Mouse (Mus musculus) embryonic facial prominence, embryonic 13.5 days (tissue): ENCODE measurements around the gene 4930558K02Rik. TPM values are rescaled to one million over a fixed set of nuclear protein-coding genes. Genes with fewer than 3 reads are reported as not detected.

Experiments used
- ATAC-seq: fragments of 200-750 bp; cut with Nextera tagmentation; 2 replicates; pipeline ENCODE4 v1.8.0; 2017; ENCODE audit warnings: low read depth; ENCODE audit not compliant: insufficient number of reproducible peaks, insufficient read depth, low FRiP score, low TSS enrichment
- H3K27ac ChIP-seq: fragments of 300-500 bp; sonication (generic); 2 replicates; pipeline ENCODE4 v1.5.1; 2015; ENCODE audit warnings: moderate library complexity, mild to moderate bottlenecking, inconsistent platforms
- H3K27me3 ChIP-seq: fragments of 300-500 bp; sonication (generic); 2 replicates; pipeline ENCODE4 v1.6.1; 2015; ENCODE audit warnings: mild to moderate bottlenecking, inconsistent platforms
- H3K36me3 ChIP-seq: fragments of 300-500 bp; sonication (generic); 2 replicates; pipeline ENCODE4 v1.6.1; 2015; ENCODE audit warnings: mild to moderate bottlenecking, inconsistent platforms
- H3K4me1 ChIP-seq: fragments of 300-500 bp; sonication (generic); 2 replicates; pipeline ENCODE4 v1.6.1; 2015; ENCODE audit warnings: inconsistent platforms
- H3K4me2 ChIP-seq: fragments of 300-500 bp; sonication (generic); 2 replicates; pipeline ENCODE4 v1.6.1; 2015; ENCODE audit warnings: moderate library complexity, mild to moderate bottlenecking, inconsistent platforms
- H3K4me3 ChIP-seq: fragments of 300-500 bp; sonication (generic); 2 replicates; pipeline ENCODE4 v1.5.1; 2015; ENCODE audit warnings: mild to moderate bottlenecking, inconsistent platforms
- H3K9ac ChIP-seq: fragments of 300-500 bp; sonication (generic); 2 replicates; pipeline ENCODE4 v1.6.1; 2015; ENCODE audit warnings: mild to moderate bottlenecking, inconsistent platforms
- H3K9me3 ChIP-seq: fragments of 300-500 bp; sonication (generic); 2 replicates; pipeline ENCODE4 v1.6.1; 2016; ENCODE audit warnings: inconsistent platforms
- WGBS: fragments of 180-500 bp; shearing (Covaris S2); methylation state at CpG from one replicate; pipeline ENCODE4 v1.1.7; 2015; ENCODE audit warnings: mixed read lengths; 5-methylcytosine and 5-hydroxymethylcytosine counted together
- polyA plus RNA-seq: library from polyadenylated mRNA; unstranded; fragments of >200 nt; fragmentation: Nextera tagmentation; extraction: Ambion mirVana; gene quantifications from 2 replicates; pipeline ENCODE4 v1.2.1, GENCODE M21; 2015

4930558K02Rik gene
- polyA plus RNA-seq, 1 experiment from 2014 or later = not detected

DNA sequence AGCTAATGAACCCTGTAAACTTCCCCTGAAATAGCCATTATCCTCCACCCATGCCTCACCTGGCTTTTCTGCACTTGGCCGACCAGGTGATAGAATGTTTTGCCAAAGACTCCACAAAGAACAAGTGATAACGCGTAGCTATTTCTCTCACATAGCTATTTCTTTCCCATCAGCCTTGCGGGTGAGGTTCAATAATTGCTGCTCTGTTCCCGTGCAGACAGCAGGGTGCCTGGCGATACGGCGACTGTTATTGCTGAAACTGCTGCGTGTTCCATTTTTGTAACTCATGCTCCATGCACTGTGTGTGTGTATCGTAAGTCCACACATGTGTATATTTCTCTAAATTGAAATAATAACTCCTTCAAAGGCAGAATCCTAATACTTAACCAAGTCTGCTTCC is 47.6 kb downstream of the 4930558K02Rik start:
- H3K27me3 ChIP-seq = no peaks in the 10 kb centered on the region
- WGBS = 73% methylated on average over 10 of the region's 10 CpGs
- H3K4me2 ChIP-seq = no peak overlapping the region
- no peaks in the 10 kb centered on the region for H3K9me3 ChIP-seq
- H3K27ac ChIP-seq = no peak overlapping the region
- ATAC-seq = no peak
- H3K4me1 ChIP-seq = peaks cover 3% of the 10 kb centered on the region; the same call in 1 of the 2 replicates
- H3K4me3 ChIP-seq = no peak overlapping the region
- H3K36me3 ChIP-seq = no peaks in the 10 kb centered on the region
- H3K9ac ChIP-seq = no peak overlapping the region

GRCm38 (mm10) chr1:161931313-161931712 is 48.1 kb downstream of the 4930558K02Rik start:
- H3K36me3 ChIP-seq = no peaks in the 10 kb centered on the region
- ATAC-seq = no peak
- no peaks in the 10 kb centered on the region for H3K27me3 ChIP-seq
- H3K4me1 ChIP-seq = peaks cover 3% of the 10 kb centered on the region; the same call in 1 of the 2 replicates
- no peak overlapping the region for H3K9ac ChIP-seq
- H3K27ac ChIP-seq = no peak overlapping the region
- H3K4me3 ChIP-seq = no peak overlapping the region
- no peaks in the 10 kb centered on the region for H3K9me3 ChIP-seq
- H3K4me2 ChIP-seq = no peak overlapping the region
- 66% methylated on average over 4 of the region's 4 CpGs for WGBS

DNA sequence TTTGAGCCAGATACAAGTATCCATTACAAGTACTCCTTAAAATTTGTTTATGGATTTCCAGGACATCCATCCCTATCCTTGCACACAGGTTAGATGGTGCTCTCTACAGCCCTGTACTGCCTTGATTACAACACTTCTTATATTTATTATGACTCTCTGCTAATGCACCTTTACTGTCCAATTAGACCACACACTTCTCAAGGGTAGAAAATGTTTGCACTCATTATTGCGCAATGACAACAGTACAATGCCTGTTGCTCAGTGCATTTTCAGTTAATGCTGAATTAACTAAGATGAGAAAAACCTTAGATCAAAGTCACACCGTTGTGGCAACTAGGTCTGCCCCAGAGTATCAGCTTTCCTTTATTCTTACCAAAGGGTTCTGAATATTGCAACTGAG is 51.5 kb downstream of the 4930558K02Rik start:
- no peaks in the 10 kb centered on the region for H3K9me3 ChIP-seq
- H3K4me1 ChIP-seq = peaks cover 3% of the 10 kb centered on the region; the same call in 1 of the 2 replicates
- no peak overlapping the region for H3K4me3 ChIP-seq
- H3K9ac ChIP-seq = no peak overlapping the region
- H3K27ac ChIP-seq = no peak overlapping the region
- 79% methylated on average over 2 of the region's 2 CpGs for WGBS
- H3K27me3 ChIP-seq = no peaks in the 10 kb centered on the region
- ATAC-seq = no peak
- H3K4me2 ChIP-seq = no peak overlapping the region
- no peaks in the 10 kb centered on the region for H3K36me3 ChIP-seq

DNA sequence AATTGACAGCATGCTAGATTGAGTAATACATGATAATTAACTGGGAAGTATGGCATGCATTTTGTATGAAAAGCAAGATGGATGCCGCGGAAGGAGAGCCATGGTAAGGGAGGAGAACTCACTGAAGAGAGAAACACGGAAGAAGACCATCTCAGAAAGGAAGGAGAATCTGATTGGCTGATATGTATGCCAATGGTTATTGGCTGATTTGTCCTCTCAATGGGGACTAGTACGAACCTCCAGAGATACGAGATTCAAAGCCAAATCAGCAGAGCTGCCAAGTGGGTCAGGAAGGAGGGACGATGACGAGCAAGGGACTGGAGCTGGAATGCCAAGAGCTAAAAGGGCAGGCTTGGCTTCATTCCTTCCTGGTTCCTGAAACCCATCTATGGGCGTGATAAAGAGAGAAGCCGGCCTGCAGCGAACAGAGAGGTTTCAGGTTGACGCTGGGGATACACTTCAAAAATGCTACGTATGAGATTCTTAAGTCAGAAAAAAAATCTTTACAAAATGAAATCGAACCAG is 54.1 kb downstream of the 4930558K02Rik start:
- H3K9me3 ChIP-seq = no peaks in the 10 kb centered on the region
- H3K27me3 ChIP-seq = no peaks in the 10 kb centered on the region
- H3K36me3 ChIP-seq = no peaks in the 10 kb centered on the region
- no peak for ATAC-seq
- H3K4me2 ChIP-seq = no peak overlapping the region
- no peak overlapping the region for H3K4me3 ChIP-seq
- H3K27ac ChIP-seq = no peak overlapping the region; the same call in 1 of the 2 replicates
- H3K9ac ChIP-seq = no peak overlapping the region
- WGBS = 79% methylated on average over 13 of the region's 13 CpGs
- H3K4me1 ChIP-seq = no peaks in the 10 kb centered on the region

DNA sequence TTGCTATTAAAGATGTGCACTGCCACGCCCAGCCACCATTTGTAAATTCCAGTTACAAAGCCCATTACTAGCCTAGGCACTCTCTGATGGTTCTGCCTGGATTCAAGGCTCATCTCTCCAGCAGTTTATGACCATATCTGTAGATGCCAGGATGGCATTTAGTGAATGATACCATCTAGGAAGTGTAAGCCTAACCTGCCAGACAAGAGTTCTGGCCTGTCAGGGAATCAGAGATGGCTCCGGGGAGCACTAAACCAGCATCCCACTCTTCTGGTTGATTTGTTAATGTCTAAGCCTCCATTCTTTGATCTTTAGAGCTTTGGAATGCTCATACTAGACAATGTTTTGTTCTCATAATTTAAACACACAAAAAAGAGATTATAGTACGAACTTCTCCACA is 55.1 kb downstream of the 4930558K02Rik start:
- no peak overlapping the region for H3K9ac ChIP-seq
- no peaks in the 10 kb centered on the region for H3K4me1 ChIP-seq
- no peak overlapping the region for H3K4me3 ChIP-seq
- ATAC-seq = no peak
- no peak overlapping the region for H3K27ac ChIP-seq
- H3K36me3 ChIP-seq = no peaks in the 10 kb centered on the region
- no peaks in the 10 kb centered on the region for H3K27me3 ChIP-seq
- no peak overlapping the region for H3K4me2 ChIP-seq
- WGBS = 61% methylated on average over 3 of the region's 3 CpGs
- H3K9me3 ChIP-seq = no peaks in the 10 kb centered on the region

GRCm38 (mm10) chr1:161921928-161922327 is 57.5 kb downstream of the 4930558K02Rik start:
- 84% methylated on average over 6 of the region's 6 CpGs for WGBS
- Histone ChIP-seq H3K9me3 (no peaks in the 10 kb centered on the region), H3K4me1 (peaks cover 9% of the 10 kb centered on the region), H3K4me2 (no peak overlapping the region), H3K4me3 (no peak overlapping the region), H3K27ac (no peak overlapping the region), H3K9ac (no peak overlapping the region), H3K27me3 (no peaks in the 10 kb centered on the region), H3K36me3 (no peaks in the 10 kb centered on the region)
- ATAC-seq = no peak

- Histone ChIP-seq H3K4me3 (no peak overlapping the region), H3K36me3 (no peaks in the 10 kb centered on the region), H3K9me3 (no peaks in the 10 kb centered on the region), H3K27ac (no peak overlapping the region), H3K27me3 (no peaks in the 10 kb centered on the region), H3K4me2 (no peak overlapping the region), H3K4me1 (peaks cover 13% of the 10 kb centered on the region), H3K9ac (no peak overlapping the region)
- ATAC-seq = no peak
- 78% methylated on average over 9 of the region's 9 CpGs for WGBS
Measured at GRCm38 (mm10) chr1:161920475-161921454, 58.7 kb downstream of the 4930558K02Rik start.

- no peak overlapping the region for H3K4me3 ChIP-seq
- H3K9ac ChIP-seq = no peak overlapping the region
- H3K9me3 ChIP-seq = no peaks in the 10 kb centered on the region
- no peaks in the 10 kb centered on the region for H3K27me3 ChIP-seq
- H3K36me3 ChIP-seq = no peaks in the 10 kb centered on the region
- peaks cover 13% of the 10 kb centered on the region for H3K4me1 ChIP-seq
- no peak overlapping the region for H3K27ac ChIP-seq
- ATAC-seq = no peak
- 92% methylated on average over 2 of the region's 2 CpGs for WGBS
- H3K4me2 ChIP-seq = no peak overlapping the region
Measured at GRCm38 (mm10) chr1:161919594-161919993, 59.8 kb downstream of the 4930558K02Rik start.

- Histone ChIP-seq H3K4me2 (no peak overlapping the region), H3K9me3 (no peaks in the 10 kb centered on the region), H3K27ac (no peak overlapping the region), H3K4me1 (peaks cover 13% of the 10 kb centered on the region), H3K4me3 (no peak overlapping the region), H3K27me3 (no peaks in the 10 kb centered on the region), H3K36me3 (no peaks in the 10 kb centered on the region), H3K9ac (no peak overlapping the region)
- ATAC-seq = no peak
- 27% methylated on average over 7 of the region's 7 CpGs for WGBS
Measured at GRCm38 (mm10) chr1:161918682-161919372, 60.6 kb downstream of the 4930558K02Rik start.

DNA sequence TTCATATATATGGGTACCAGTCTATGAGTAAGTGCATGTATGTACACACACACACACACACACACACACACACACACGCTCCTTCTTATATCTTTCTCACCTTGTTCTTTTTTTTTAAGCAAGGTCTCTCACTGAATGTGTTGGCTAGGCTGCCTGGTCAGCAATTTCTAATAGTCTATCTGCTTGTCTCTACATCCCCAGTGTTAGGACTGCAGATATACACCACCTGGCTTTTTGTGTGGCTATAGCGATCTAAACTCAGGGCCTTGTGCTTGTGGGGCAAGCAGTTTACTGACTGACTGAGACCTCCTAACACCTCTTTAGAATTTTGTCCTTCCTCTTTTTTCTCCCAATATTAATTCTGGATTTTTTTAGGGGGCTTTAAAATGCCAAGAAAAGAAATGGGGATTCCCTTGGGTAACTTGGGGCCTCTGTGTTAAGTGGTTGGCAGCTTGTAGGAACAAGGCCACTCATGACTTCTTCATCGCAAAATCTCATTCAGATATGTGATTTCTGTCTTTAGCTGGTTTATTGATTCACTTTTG is 61.4 kb downstream of the 4930558K02Rik start:
- no peak overlapping the region for H3K4me2 ChIP-seq
- no peak overlapping the region for H3K4me3 ChIP-seq
- 80% methylated on average over 3 of the region's 3 CpGs for WGBS
- peaks cover 13% of the 10 kb centered on the region for H3K4me1 ChIP-seq
- no peaks in the 10 kb centered on the region for H3K36me3 ChIP-seq
- no peaks in the 10 kb centered on the region for H3K9me3 ChIP-seq
- no peaks in the 10 kb centered on the region for H3K27me3 ChIP-seq
- no peak overlapping the region for H3K27ac ChIP-seq
- no peak overlapping the region for H3K9ac ChIP-seq
- no peak for ATAC-seq

DNA sequence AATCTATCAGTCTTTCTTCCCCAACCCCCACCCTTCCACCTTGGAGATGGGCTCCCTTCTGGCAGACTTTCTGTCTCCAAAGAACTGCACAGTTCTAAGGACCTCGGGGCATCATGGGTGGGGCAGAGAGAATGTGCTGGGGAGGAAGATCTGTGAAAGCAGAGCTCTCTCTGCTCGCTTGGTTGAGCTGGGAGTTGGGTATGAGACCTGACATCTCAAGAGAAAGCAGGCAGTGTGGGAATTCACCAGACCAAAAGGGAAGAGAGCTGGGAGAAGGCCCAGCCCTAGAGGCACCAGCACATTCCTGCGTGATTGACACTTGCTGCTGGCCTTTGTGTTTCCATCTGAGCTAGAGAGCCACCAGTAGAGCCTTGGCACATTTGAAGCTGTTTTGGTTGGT is 63.4 kb downstream of the 4930558K02Rik start:
- H3K4me3 ChIP-seq = no peak overlapping the region
- no peak overlapping the region for H3K27ac ChIP-seq
- H3K9ac ChIP-seq = no peak overlapping the region
- H3K4me2 ChIP-seq = no peak overlapping the region
- peaks cover 13% of the 10 kb centered on the region for H3K4me1 ChIP-seq
- WGBS = 27% methylated on average over 3 of the region's 3 CpGs
- no peaks in the 10 kb centered on the region for H3K27me3 ChIP-seq
- ATAC-seq = no peak
- no peaks in the 10 kb centered on the region for H3K36me3 ChIP-seq
- no peaks in the 10 kb centered on the region for H3K9me3 ChIP-seq
